9 mouse cellular contexts compared by ENCODE assay signal in the genomic region with DNA sequence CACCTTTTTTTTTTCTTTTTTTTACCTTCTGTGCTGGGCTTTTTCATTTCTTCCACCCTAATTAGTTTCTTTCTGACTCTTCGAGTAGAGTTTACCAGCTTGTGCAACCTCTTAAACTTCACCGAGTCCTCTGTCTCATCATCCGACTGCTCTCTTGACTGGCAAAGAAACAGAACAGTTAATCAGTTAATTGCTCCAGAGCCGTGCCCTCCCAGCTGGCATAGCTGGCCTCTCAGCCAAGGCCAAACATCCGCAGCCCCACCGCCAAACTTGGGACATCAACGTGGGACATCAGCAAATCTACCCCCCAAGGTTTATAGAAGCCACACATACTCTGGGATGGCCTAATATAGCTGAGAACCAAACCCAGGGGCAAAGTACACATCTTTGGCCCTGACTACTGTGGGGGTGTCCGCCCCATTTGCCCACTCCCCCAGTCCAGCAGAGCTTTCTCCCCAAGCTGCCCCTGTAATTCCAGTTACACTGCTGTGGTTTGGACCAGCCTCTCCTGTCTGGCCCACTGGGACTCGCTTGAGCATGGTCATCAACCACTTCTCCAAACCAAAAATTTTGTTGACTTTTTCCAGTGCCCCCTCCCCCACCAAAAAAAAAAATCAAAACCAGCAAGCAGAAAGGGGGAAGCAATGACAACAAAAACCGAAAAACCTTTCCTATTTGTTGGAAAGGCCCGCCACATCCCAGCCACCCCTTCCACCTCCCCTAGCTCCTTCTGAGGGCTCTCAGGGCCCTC.
DNase-seq lines count a peak whose midpoint lies in the region; ATAC-seq and TF ChIP-seq lines count a peak whose summit lies in the region.
"Had no signal": no experiment of that assay in that cellular context is flagged by ENCODE, and none has a peak within 500 bp of the region (broad histone marks: within the 10 kb centered on the region; RNA-seq: fewer than 3 reads in every experiment).

No protein-coding gene starts in this region.

- 76% methylated on average over 11 of the region's 11 CpGs for WGBS in heart, embryonic 16.5 days
- 69% methylated on average over 11 of the region's 11 CpGs for WGBS in midbrain, embryonic 13.5 days
- 86% methylated on average over 11 of the region's 11 CpGs for WGBS in thymus, adult 2 months

- H3K27ac ChIP-seq in brown adipose tissue, adult 24 weeks (replicated peaks; ENCODE audit: low read depth, low read length): peak overlapping the region; percentile 59; the same call in 1 of the 2 replicates
- peak overlapping the region; percentile 79 for H3K27ac ChIP-seq in heart, embryonic 16.5 days (ENCODE audit: low read length)
- peak overlapping the region; percentile 74 for H3K27ac ChIP-seq in midbrain, embryonic 13.5 days
- no peak overlapping the region for H3K27ac ChIP-seq in thymus, adult 2 months (ENCODE audit: control insufficient read depth, insufficient read depth, low read length)

- H3K4me2 ChIP-seq in heart, embryonic 16.5 days (ENCODE audit: low read depth, low read length): peak overlapping the region; percentile 29
- H3K4me2 ChIP-seq in midbrain, embryonic 13.5 days (replicated peaks): peak overlapping the region; percentile 52
- H3K4me2 ChIP-seq: liver, embryonic 11.5 days had no signal

- H3K9ac ChIP-seq in heart, embryonic 16.5 days (ENCODE audit: low read length): no peak overlapping the region
- peak overlapping the region; percentile 59 for H3K9ac ChIP-seq in midbrain, embryonic 13.5 days (replicated peaks)

- DNase-seq in heart, adult 8-10 months (ENCODE audit: low spot score): peak; percentile 63
- no peak for DNase-seq in heart, postnatal 25 days (ENCODE audit: low spot score)
- no peak for DNase-seq in thymus, postnatal 14 days
- no peak for DNase-seq in thymus, adult 2 months
- DNase-seq in right cerebral cortex, postnatal 4 days: no peak

- TF ChIP-seq CTCF in thymus, adult 2 months (IDR thresholded peaks at IDR 0.05; ENCODE audit: borderline replicate concordance, control insufficient read depth, extremely low read depth, insufficient read depth, low read length, poor library complexity): no peak

- peak overlapping the region; percentile 12; the same call in 1 of the 2 replicates for H3K4me3 ChIP-seq in brown adipose tissue, adult 24 weeks (ENCODE audit: insufficient read depth, low read depth, low read length)
- H3K4me3 ChIP-seq in heart, embryonic 16.5 days (ENCODE audit: low read length): no peak overlapping the region
- peak overlapping the region; percentile 22 for H3K4me3 ChIP-seq in midbrain, embryonic 13.5 days (replicated peaks)
- H3K4me3 ChIP-seq in thymus, adult 2 months (ENCODE audit: control insufficient read depth, insufficient read depth, low read length): no peak overlapping the region

- no peaks in the 10 kb centered on the region for H3K36me3 ChIP-seq in heart, embryonic 16.5 days (ENCODE audit: control insufficient read depth, insufficient read depth)
- H3K36me3 ChIP-seq in midbrain, embryonic 13.5 days: 0 out of 2 replicates have a peak, but pooled peaks cover 2% of the 10 kb centered on the region
- H3K36me3 ChIP-seq in thymus, adult 2 months (ENCODE audit: control insufficient read depth, insufficient read depth, low read length): no peaks in the 10 kb centered on the region

- peaks cover 12% of the 10 kb centered on the region; the same call in 1 of the 2 replicates for H3K4me1 ChIP-seq in brown adipose tissue, adult 24 weeks (ENCODE audit: control insufficient read depth, insufficient read depth, insufficient read length, low read length)
- peaks cover 13% of the 10 kb centered on the region for H3K4me1 ChIP-seq in heart, embryonic 16.5 days (ENCODE audit: control insufficient read depth, insufficient read depth, low read length)
- H3K4me1 ChIP-seq in midbrain, embryonic 13.5 days (replicated peaks): peaks cover 58% of the 10 kb centered on the region
- H3K4me1 ChIP-seq in thymus, adult 2 months (replicated peaks; ENCODE audit: control insufficient read depth, insufficient read depth, low read length): 0 out of 2 replicates have a peak, but pooled peaks cover 2% of the 10 kb centered on the region

- ATAC-seq in heart, embryonic 16.5 days (replicated peaks; ENCODE audit: extremely low read depth, insufficient read depth, low FRiP score): no peak
- ATAC-seq in midbrain, embryonic 13.5 days: no peak

- no peak for TF ChIP-seq POLR2A in thymus, adult 2 months (IDR thresholded peaks at IDR 0.05; ENCODE audit: control insufficient read depth, extremely low read depth, insufficient read depth, low read length, poor library complexity)

- H3K9me3 ChIP-seq in heart, embryonic 16.5 days (replicated peaks; ENCODE audit: control insufficient read depth, low read length): no peaks in the 10 kb centered on the region
- H3K9me3 ChIP-seq in midbrain, embryonic 13.5 days: no peaks in the 10 kb centered on the region

- intact Hi-C loops in heart, postnatal 25 days (cut with DNase I): no loop called here

- no peaks in the 10 kb centered on the region for H3K27me3 ChIP-seq in heart, embryonic 16.5 days (ENCODE audit: control insufficient read depth, insufficient read depth, low read length)
- no peaks in the 10 kb centered on the region for H3K27me3 ChIP-seq in midbrain, embryonic 13.5 days
- H3K27me3 ChIP-seq in thymus, adult 2 months (ENCODE audit: control insufficient read depth, insufficient read depth, low read length): no peaks in the 10 kb centered on the region

Comparison
In these comparisons a context has a peak if more than half of its experiments do, and no peak if none do; other contexts are left out.
1. H3K4me3 ChIP-seq: peak in brown adipose tissue, adult 24 weeks (single experiment) and midbrain, embryonic 13.5 days (single experiment); none in heart, embryonic 16.5 days (single experiment) and thymus, adult 2 months (single experiment).